Mouse (Mus musculus): ENCODE results near the gene Senp1. TPM values are rescaled to one million over a fixed set of nuclear protein-coding genes. Genes with fewer than 3 reads are reported as not detected.

Senp1 gene
- polyA plus RNA-seq, 1 experiment from 2014 or later = 49.0 TPM

- Histone ChIP-seq H3K4me2 (ENCODE audit: low read depth, low read length, severe bottlenecking) (no peak overlapping the region), H3K9me3 (ENCODE audit: control insufficient read depth, low read length) (no peaks in the 10 kb centered on the region; the same call in 1 of the 2 replicates), H3K9ac (ENCODE audit: low read length) (no peak overlapping the region), H3K27ac (ENCODE audit: low read depth, low read length) (no peak overlapping the region), H3K4me3 (ENCODE audit: low read depth, low read length) (no peak overlapping the region), H3K27me3 (ENCODE audit: control insufficient read depth, insufficient read depth, low read length) (no peaks in the 10 kb centered on the region), H3K36me3 (ENCODE audit: control insufficient read depth, insufficient read depth, low read length) (no peaks in the 10 kb centered on the region), H3K4me1 (replicated peaks; ENCODE audit: control insufficient read depth, insufficient read depth, low read length) (no peaks in the 10 kb centered on the region)
- ATAC-seq (replicated peaks; ENCODE audit: low FRiP score) (no peak), DNase-seq (ENCODE audit: low spot score) (no peak)
- WGBS = 92% methylated on average over 9 of the region's 9 CpGs
These were observed 5.0 kb upstream of the Senp1 start for GRCm38 (mm10) chr15:98098519-98098918.

- WGBS = 50% methylated on average over 3 of the region's 3 CpGs
- ATAC-seq (replicated peaks; ENCODE audit: low FRiP score) = no peak
These were observed 3.4 kb upstream of the Senp1 start for GRCm38 (mm10) chr15:98096957-98097356.

GRCm38 (mm10) chr15:98094905-98095304 lies 1.4 kb upstream of the Senp1 start:
- 89% methylated on average over 12 of the region's 12 CpGs for WGBS
- no peak for ATAC-seq (replicated peaks; ENCODE audit: low FRiP score)

More at GRCm38 (mm10) chr15:98096957-98097356, 3.4 kb upstream of the Senp1 start:
- H3K4me1 ChIP-seq (replicated peaks; ENCODE audit: control insufficient read depth, insufficient read depth, low read length) = peaks cover under 1% of the 10 kb centered on the region; the same call in 1 of the 2 replicates
- no peak overlapping the region for H3K4me2 ChIP-seq (ENCODE audit: low read depth, low read length, severe bottlenecking)
- DNase-seq (ENCODE audit: low spot score) = no peak
- no peaks in the 10 kb centered on the region; the same call in 1 of the 2 replicates for H3K9me3 ChIP-seq (ENCODE audit: control insufficient read depth, low read length)
- H3K36me3 ChIP-seq (ENCODE audit: control insufficient read depth, insufficient read depth, low read length) = no peaks in the 10 kb centered on the region
- no peak overlapping the region for H3K27ac ChIP-seq (ENCODE audit: low read depth, low read length)
- no peak overlapping the region for H3K4me3 ChIP-seq (ENCODE audit: low read depth, low read length)
- H3K9ac ChIP-seq (ENCODE audit: low read length) = no peak overlapping the region
- H3K27me3 ChIP-seq (ENCODE audit: control insufficient read depth, insufficient read depth, low read length) = no peaks in the 10 kb centered on the region

GRCm38 (mm10) chr15:98092372-98093120 lies 998 bp downstream of the Senp1 start, which contains the start of gene Pfkm:
Gene Pfkm (plus strand): TSS chr15:98092589.
- no peak for ATAC-seq (replicated peaks; ENCODE audit: low FRiP score)

More at GRCm38 (mm10) chr15:98094905-98095304, 1.4 kb upstream of the Senp1 start:
- no peaks in the 10 kb centered on the region; the same call in 1 of the 2 replicates for H3K9me3 ChIP-seq (ENCODE audit: control insufficient read depth, low read length)
- DNase-seq (ENCODE audit: low spot score) = no peak
- no peak overlapping the region for H3K4me3 ChIP-seq (ENCODE audit: low read depth, low read length)
- H3K4me2 ChIP-seq (ENCODE audit: low read depth, low read length, severe bottlenecking) = no peak overlapping the region
- no peak overlapping the region for H3K27ac ChIP-seq (ENCODE audit: low read depth, low read length)
- H3K4me1 ChIP-seq (replicated peaks; ENCODE audit: control insufficient read depth, insufficient read depth, low read length) = peaks cover 3% of the 10 kb centered on the region; the same call in 1 of the 2 replicates
- no peaks in the 10 kb centered on the region for H3K27me3 ChIP-seq (ENCODE audit: control insufficient read depth, insufficient read depth, low read length)
- no peak overlapping the region for H3K9ac ChIP-seq (ENCODE audit: low read length)
- no peaks in the 10 kb centered on the region for H3K36me3 ChIP-seq (ENCODE audit: control insufficient read depth, insufficient read depth, low read length)

GRCm38 (mm10) chr15:98091841-98092240 lies 1.7 kb downstream of the Senp1 start:
- DNase-seq (ENCODE audit: low spot score) (no peak), ATAC-seq (replicated peaks; ENCODE audit: low FRiP score) (no peak)
- H3K36me3 ChIP-seq (ENCODE audit: control insufficient read depth, insufficient read depth, low read length) = no peaks in the 10 kb centered on the region
- no peaks in the 10 kb centered on the region; the same call in 1 of the 2 replicates for H3K9me3 ChIP-seq (ENCODE audit: control insufficient read depth, low read length)
- H3K4me1 ChIP-seq (replicated peaks; ENCODE audit: control insufficient read depth, insufficient read depth, low read length) = peaks cover 3% of the 10 kb centered on the region; the same call in 1 of the 2 replicates
- WGBS = 46% methylated on average over 4 of the region's 4 CpGs
- H3K27me3 ChIP-seq (ENCODE audit: control insufficient read depth, insufficient read depth, low read length) = no peaks in the 10 kb centered on the region
- peak overlapping the region; percentile 39; the same call in 1 of the 2 replicates for H3K9ac ChIP-seq (ENCODE audit: low read length)
- peak overlapping the region; percentile 66 for H3K4me3 ChIP-seq (ENCODE audit: low read depth, low read length)
- H3K27ac ChIP-seq (ENCODE audit: low read depth, low read length) = no peak overlapping the region
- peak overlapping the region; percentile 72 for H3K4me2 ChIP-seq (ENCODE audit: low read depth, low read length, severe bottlenecking)

More at GRCm38 (mm10) chr15:98092372-98093120, 998 bp downstream of the Senp1 start, which contains the start of gene Pfkm:
- H3K4me3 ChIP-seq (ENCODE audit: low read depth, low read length) = peak within 1 kb of the TSS; percentile 66
- H3K27ac ChIP-seq (ENCODE audit: low read depth, low read length) = peak within 1 kb of the TSS; percentile 91
- peaks cover 3% of the 10 kb centered on the region; the same call in 1 of the 2 replicates for H3K4me1 ChIP-seq (replicated peaks; ENCODE audit: control insufficient read depth, insufficient read depth, low read length)
- H3K36me3 ChIP-seq (ENCODE audit: control insufficient read depth, insufficient read depth, low read length) = no peaks in the 10 kb centered on the region
- WGBS = under 1% methylated on average over 26 of the region's 30 CpGs
- H3K27me3 ChIP-seq (ENCODE audit: control insufficient read depth, insufficient read depth, low read length) = no peaks in the 10 kb centered on the region
- peak within 1 kb of the TSS; percentile 73 for H3K9ac ChIP-seq (ENCODE audit: low read length)
- H3K9me3 ChIP-seq (ENCODE audit: control insufficient read depth, low read length) = no peaks in the 10 kb centered on the region; the same call in 1 of the 2 replicates
- DNase-seq (ENCODE audit: low spot score) = no peak
- peak within 1 kb of the TSS; percentile 72 for H3K4me2 ChIP-seq (ENCODE audit: low read depth, low read length, severe bottlenecking)

- H3K27me3 ChIP-seq (ENCODE audit: control insufficient read depth, insufficient read depth, low read length) = no peaks in the 10 kb centered on the region
- H3K36me3 ChIP-seq (ENCODE audit: control insufficient read depth, insufficient read depth, low read length) = no peaks in the 10 kb centered on the region
- DNase-seq (ENCODE audit: low spot score) = peak; percentile 60
- H3K27ac ChIP-seq (ENCODE audit: low read depth, low read length) = no peak overlapping the region
- no peak overlapping the region for H3K4me2 ChIP-seq (ENCODE audit: low read depth, low read length, severe bottlenecking)
- WGBS = 80% methylated on average over 9 of the region's 9 CpGs
- no peaks in the 10 kb centered on the region for H3K9me3 ChIP-seq (ENCODE audit: control insufficient read depth, low read length)
- no peak overlapping the region for H3K4me3 ChIP-seq (ENCODE audit: low read depth, low read length)
- peaks cover 3% of the 10 kb centered on the region; the same call in 1 of the 2 replicates for H3K4me1 ChIP-seq (replicated peaks; ENCODE audit: control insufficient read depth, insufficient read depth, low read length)
- no peak for ATAC-seq (replicated peaks; ENCODE audit: low FRiP score)
- H3K9ac ChIP-seq (ENCODE audit: low read length) = no peak overlapping the region
These were observed 3.9 kb downstream of the Senp1 start for GRCm38 (mm10) chr15:98089421-98090183.

GRCm38 (mm10) chr15:98088889-98089288 lies 4.7 kb downstream of the Senp1 start:
- Histone ChIP-seq H3K27me3 (ENCODE audit: control insufficient read depth, insufficient read depth, low read length) (no peaks in the 10 kb centered on the region), H3K4me3 (ENCODE audit: low read depth, low read length) (no peak overlapping the region), H3K4me1 (replicated peaks; ENCODE audit: control insufficient read depth, insufficient read depth, low read length) (peaks cover 3% of the 10 kb centered on the region; the same call in 1 of the 2 replicates), H3K9ac (ENCODE audit: low read length) (no peak overlapping the region), H3K36me3 (ENCODE audit: control insufficient read depth, insufficient read depth, low read length) (no peaks in the 10 kb centered on the region; the same call in 1 of the 2 replicates), H3K4me2 (ENCODE audit: low read depth, low read length, severe bottlenecking) (no peak overlapping the region), H3K27ac (ENCODE audit: low read depth, low read length) (no peak overlapping the region), H3K9me3 (ENCODE audit: control insufficient read depth, low read length) (no peaks in the 10 kb centered on the region)
- 91% methylated on average over 1 of the region's 1 CpGs for WGBS
- ATAC-seq (replicated peaks; ENCODE audit: low FRiP score) = no peak
- no peak for DNase-seq (ENCODE audit: low spot score)

- no peaks in the 10 kb centered on the region for H3K27me3 ChIP-seq (ENCODE audit: control insufficient read depth, insufficient read depth, low read length)
- no peaks in the 10 kb centered on the region for H3K9me3 ChIP-seq (ENCODE audit: control insufficient read depth, low read length)
- H3K27ac ChIP-seq (ENCODE audit: low read depth, low read length) = no peak overlapping the region
- no peaks in the 10 kb centered on the region for H3K4me1 ChIP-seq (replicated peaks; ENCODE audit: control insufficient read depth, insufficient read depth, low read length)
- no peak overlapping the region for H3K4me3 ChIP-seq (ENCODE audit: low read depth, low read length)
- DNase-seq (ENCODE audit: low spot score) (no peak), ATAC-seq (replicated peaks; ENCODE audit: low FRiP score) (no peak)
- 91% methylated on average over 6 of the region's 6 CpGs for WGBS
- H3K36me3 ChIP-seq (ENCODE audit: control insufficient read depth, insufficient read depth, low read length) = peaks cover 3% of the 10 kb centered on the region; the same call in 1 of the 2 replicates
- no peak overlapping the region for H3K4me2 ChIP-seq (ENCODE audit: low read depth, low read length, severe bottlenecking)
- H3K9ac ChIP-seq (ENCODE audit: low read length) = no peak overlapping the region
These were observed 16.6 kb downstream of the Senp1 start for GRCm38 (mm10) chr15:98076901-98077300.

All from forebrain, embryonic 11.5 days (tissue).